Mouse (Mus musculus): ENCODE measurements at regions not wholly inside any gene's neighbourhood (a gene's known extent, or its start where the extent isn't known, plus 50 kb on each side); places are given as distances from the start of the nearest gene placed in this dataset.
"Not testable (repeated sequence)": the region's sequence is repeated elsewhere in the genome, so short reads cannot be mapped to it uniquely, and the experiment has no call there.

DNA sequence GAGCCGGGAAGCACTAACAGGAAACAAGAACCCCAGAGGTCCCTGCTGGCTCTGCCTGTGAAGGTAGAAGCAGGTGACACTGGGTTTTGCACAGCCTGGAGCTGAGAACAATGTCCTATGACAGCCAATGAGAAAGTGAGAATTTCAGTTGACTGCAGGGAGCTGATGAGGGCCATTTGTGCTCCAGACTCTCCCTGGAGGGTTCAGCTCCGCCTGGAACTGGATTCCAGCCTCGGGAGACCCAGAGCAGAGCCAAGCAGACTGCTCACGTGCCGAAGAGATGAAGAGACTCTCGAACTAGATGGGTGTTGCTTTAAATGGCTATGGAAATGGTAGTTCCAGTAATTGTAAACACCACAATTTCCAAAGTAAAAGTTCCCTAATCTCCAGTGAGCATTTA, 93.5 kb downstream of the Cand1 start:
- no peak for DNase-seq (ENCODE audit: low spot score)

DNA sequence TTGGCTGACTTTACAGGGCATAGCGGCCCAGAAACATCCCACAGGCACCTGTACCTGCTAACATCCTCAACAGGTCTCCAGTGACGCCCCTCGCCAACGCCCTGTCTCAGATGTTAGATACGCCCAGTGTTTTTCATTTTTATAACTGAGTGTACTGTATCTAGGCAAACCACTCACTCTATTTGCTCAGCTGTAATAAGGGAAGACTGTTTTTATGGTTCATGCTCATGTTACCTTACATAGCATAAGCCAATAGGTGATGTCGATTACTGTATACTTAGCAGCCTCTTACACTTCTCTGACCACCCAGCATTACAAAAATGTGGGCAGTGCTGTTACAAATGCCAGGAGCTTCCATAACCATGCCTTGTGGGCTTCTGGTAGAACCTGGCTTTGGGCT, 97.0 kb downstream of the Cand1 start:
- no peak for DNase-seq (ENCODE audit: low spot score)

DNA sequence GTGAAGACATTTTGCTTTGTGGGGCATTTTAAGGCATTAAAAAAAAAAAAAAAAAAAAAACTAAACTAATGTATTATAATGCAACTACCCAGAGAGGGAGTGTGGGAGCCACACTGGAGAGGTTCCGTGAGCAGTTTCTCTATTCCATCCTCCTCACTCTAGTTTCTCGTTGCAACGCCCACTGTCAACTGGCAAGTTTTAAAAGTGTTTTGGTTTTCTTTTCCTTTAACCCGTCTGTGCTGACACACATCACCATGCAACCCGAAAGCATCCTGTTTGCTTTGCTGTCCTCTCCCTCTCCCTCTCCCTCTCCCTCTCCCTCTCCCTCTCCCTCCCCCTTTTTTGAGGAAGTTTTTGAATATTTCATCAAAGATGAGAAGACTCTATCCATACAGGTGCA, 97.5 kb downstream of the Cand1 start:
- no peak for DNase-seq (ENCODE audit: low spot score)

DNA sequence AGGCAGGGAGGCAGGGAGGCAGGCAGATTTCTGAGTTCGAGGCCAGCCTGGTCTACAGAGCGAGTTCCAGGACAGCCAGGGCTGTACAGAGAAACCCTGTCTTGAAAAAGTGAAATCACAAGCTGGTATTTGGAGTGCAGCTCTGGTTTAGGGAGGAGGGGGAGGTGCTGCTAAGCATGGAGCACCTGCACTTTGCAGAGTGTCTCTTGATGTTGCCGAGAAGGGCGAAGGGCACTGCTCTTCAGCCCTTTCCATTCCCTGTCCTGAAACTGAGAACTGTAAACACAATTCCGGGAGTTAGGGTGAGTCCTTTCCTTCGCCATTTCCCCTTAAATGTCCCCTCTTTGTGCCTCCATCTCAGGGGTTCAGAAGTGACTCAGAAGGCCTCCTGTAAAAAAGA, 101.6 kb downstream of the Cand1 start:
- DNase-seq (ENCODE audit: low spot score): no peak

DNA sequence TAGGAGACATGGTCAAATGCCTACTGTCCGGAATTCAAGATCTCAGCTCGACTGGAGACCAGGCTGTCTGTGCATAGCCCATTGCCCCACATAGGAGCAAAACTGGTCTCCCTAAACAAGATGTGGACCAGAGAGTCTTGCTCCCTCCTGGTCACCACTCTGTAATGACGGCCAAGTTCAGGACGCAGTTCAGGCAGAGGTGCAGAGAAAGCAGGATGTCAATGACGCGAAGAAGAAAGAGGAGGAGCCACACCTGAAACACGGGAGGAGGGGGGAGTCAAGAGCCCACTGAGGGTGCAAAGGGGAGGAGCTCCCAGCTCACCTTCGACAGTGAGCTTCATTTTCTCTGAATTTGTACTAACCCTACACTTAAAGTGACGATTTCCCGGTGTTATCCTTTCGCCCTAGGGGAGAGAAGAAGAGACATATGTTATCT, 104.3 kb downstream of the Cand1 start:
- no peak for DNase-seq (ENCODE audit: low spot score)

DNA sequence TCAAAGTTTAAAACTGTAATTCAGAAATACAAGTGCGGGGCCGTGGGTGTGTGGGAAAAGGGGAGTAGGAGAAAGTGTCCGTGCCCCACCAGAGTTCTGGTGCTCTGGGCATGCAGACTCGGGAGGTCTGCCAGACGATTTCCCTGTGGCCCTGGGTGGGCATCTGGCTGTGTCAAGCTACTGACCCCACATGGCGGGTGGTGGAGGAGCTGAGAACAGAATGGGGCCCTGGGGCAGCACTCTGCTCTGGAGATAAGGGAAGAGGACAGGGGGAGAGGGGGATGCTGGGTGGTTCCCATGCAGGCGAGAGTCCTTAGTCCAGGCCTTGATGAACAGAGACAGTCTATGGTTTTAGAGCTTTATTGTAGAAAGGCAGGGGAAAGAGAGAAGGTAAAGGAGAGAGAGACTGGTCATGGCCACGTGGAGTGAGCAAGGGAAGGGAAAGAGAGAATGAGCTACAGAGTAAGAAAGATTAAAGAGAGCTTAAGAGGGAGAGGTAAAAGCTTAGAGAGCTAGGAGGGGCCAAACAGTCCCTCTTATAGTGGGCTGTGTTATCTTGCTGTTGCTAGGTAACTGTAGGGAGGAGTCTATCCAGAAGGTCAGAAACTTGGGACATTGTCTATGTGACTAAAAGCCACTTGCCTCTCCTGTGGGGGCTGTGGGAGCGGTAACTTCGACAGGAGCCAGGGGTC, 104.9 kb downstream of the Cand1 start:
- DNase-seq (ENCODE audit: low spot score): no peak

DNA sequence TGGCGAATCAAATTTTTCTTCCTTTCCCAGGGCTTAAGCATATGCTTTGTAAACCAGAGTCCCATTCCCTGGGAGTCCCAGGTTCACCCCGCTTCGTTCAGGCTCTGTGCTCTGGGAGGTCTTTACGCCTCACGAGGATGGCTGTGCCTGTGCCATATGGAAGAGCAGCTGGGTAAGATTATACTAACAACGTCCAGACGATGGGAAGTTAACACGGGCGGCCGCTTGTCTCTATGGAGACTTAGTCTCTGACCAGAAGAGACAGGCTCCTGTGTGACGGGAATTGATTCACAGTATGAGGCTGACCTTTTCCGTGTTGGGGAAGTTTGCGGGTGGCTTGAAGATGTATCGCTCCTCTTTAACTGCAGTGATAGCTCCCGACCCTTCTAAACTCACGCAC, 107.9 kb downstream of the Cand1 start:
- DNase-seq (ENCODE audit: low spot score): no peak

DNA sequence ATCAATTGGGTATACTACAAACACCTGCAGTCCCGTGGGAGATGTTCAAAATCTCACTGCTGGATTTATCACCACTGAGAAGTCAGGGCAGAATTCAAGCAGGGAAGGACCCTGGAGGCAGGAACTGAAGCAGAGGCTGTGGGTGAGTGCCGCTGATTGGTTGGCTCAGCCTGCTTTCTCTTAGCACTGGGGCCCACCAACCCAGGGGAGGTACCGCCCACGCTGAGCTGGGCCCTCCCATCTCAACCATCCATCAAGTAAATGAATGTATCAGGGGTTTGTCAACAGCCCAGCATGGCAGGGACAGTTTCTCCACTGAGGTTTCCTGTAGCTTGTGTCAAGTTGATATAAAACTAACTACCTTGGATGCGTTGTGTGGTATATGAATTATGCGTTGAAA, 109.2 kb downstream of the Cand1 start:
- no peak for DNase-seq (ENCODE audit: low spot score)

DNA sequence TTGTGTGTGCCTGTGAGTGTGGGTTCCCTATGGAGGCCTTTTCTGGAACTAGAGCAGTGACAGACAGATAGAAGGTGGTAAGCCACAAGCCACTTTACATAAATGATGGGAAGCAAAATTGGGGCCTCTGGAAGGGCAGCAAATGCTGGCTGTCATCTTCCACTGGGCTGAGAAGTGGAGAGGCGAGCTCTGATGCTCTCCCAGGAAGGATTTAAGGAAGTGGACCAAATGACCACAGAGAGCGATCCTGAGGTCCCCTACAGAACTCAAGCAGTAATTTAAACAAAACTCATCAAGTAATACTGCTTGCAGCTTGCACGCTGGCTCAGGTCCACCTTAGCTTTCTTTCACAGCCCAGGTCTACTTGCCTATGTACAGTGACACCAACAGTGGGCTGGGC, 111.8 kb downstream of the Cand1 start:
- DNase-seq (ENCODE audit: low spot score): no peak

DNA sequence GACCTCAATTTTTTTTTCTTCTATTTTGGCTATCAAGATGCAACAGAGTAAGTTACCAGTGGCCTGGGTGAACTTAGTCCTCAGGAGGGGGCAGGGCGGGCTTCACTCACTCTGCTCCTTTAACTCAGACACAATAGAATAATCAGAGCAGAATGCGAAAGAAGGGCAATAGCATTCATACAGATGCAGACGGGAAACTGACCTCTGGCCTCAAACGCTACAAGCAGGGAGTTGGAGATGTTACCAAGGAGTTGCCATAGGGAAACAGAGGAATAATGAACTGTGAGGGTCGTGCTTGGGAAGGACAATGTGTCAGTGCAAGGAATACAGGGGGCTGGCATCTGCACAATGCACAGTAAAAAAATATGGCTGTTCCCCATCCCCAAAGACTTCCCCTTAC, 116.3 kb downstream of the Cand1 start:
- DNase-seq (ENCODE audit: low spot score): no peak

DNA sequence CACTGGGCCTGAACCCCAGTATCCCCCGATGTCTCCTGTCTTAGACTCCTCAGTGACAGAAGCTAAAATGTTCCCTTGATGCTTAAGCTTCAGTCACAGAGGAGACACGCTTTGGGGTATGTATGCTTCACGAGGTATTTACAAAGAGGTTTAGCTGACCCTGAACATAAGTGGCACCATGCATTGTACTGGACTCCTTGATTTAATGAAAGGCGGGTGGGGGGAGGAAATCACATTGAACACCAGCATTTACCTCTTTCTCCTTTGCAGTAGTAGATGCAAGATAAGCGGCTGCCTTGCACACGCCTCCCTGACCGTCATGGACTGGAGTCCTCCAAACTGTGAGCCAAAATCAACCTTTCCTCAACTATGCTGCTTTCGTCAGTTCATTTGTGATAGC, 117.5 kb downstream of the Cand1 start:
- DNase-seq (ENCODE audit: low spot score): no peak

DNA sequence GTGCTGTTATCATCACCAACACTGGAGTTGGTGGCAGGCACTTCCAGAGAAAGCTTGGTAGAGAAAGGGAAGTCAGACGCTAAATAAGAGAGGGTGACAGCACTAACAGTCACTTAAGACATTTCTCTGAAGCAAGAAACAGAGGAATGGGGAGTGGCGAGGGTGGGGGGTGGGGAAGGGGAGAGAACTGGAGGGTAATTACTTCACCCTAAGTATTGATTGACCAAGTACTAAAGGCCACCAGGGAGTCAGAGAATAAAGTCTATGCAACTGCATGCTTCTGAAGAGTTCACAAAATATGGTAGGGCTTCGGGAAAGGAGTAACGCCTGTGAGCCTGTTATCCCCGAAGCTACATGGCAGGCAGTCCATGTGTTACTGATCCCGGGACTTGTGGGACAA, 118.3 kb downstream of the Cand1 start:
- no peak for DNase-seq (ENCODE audit: low spot score)

DNA sequence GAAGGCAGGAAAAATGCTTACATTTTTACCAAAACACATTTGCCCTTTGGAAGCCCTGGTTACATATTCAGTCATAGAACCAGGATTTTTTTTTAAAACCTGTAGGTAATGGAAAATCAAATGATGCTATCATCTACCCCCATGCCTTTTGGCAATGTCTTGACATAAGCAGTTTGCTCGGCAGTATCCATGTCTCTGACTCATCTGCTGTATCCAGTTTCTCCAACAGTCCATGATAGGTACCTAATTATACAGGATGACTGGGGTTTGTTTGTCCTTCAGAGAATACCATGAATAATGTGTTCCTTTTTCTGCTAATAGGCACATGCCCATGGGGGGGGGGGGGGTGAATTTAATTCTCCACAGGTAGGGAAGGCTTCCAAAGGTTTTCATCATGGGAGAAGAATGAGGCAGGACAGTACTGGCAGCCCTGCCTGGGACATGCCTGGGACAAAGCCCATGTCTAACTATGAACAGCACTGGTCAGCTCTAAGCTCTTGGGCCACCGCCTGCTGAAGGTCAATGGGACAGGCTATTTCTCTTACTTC, 122.9 kb downstream of the Cand1 start:
- no peak for DNase-seq (ENCODE audit: low spot score)

DNA sequence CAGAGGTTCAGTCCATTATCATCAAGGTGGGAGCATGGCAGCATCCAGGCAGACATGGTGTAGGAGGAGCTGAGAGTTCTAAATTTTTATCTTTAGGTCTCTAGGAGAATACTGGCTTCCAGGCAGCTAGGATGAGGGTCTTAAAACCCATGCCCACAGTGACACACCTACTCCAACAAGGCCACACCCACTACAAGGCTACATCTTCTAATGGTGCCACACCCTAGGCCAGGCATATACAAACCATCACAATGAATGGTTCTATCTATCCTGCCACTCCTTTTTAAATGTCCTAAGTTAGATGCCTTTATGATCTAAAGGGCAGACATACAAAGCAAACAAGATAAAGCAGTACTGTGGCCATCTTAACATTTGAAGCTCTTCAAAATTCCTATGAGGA, 124.7 kb downstream of the Cand1 start:
- DNase-seq (ENCODE audit: low spot score): not testable (repeated sequence)

DNA sequence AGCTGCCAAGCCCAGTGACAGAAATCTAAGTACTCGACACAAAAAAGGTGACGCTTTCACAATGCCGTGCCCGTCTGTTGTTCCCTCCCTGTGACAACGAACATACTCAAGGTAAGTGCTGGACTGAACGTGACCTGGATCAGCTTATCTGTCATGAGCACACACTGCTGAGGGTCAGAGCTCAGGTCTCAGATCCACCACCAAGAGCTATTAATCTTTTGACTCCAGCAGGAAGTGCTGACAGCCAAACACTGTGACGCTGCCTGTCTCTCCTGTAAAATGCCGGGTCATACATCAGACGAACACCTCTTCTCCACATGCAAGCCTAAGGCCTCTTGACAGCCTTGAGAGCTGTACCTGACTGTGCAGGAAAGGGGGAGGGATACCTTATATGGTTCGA, 125.2 kb downstream of the Cand1 start:
- DNase-seq (ENCODE audit: low spot score): no peak

DNA sequence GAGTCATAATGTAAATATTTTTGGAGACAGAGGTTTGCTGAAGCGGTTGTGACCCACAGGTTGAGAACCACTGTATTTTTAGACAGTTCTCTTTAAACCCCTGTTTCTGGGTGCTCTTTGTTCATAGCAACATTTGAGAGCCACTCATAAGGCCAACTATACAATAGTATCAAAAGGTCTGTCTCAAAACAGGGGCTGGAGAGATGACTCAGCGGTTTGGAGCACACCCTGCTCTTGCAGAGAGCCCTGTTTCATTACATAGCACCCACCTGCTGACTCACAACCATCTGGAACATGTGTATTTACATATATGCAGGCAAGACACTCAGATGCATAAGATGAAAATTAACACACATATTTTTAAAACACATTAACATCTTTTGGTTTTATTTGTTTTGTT, 128.0 kb downstream of the Cand1 start:
- DNase-seq (ENCODE audit: low spot score): no peak

DNA sequence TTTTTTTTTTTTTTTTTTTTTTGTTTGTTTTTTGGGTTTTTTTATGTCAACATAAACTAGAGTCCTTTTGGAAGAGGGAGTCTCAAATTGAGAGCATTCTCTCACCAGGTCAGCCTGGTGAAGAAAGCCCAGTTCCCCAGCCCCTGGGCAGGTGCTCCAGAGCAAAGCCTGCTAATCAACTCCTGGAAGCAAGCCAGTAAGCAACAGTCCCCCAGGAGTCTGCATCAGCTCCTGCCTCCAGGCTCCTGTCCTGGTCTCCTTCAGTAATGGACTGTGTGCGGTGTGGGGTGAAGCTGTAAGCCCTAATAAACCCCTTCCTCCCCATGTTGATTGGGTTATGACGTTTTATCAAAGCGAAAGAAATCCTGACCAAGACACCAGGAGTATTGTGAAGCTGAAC, 128.4 kb downstream of the Cand1 start:
- no peak for DNase-seq (ENCODE audit: low spot score)

DNA sequence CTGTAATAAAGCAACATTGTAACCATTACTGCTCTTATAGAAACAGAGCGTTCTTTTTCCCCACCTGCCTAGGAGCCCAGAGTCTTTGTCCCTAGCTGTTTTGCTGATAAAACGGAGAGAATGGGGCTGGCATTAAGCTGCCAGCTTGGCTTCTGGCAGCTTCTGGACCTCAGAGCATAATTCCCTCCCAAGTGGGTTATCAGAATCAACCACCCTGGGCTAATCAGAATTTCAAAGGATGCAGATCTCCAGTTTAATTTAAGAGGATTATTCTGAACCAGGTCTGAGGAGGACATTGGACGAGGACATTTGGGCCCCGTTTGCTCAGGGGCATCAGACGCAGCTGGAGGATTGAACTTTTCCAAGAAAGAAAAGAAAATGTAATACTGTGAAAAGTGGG, 129.2 kb downstream of the Cand1 start:
- DNase-seq (ENCODE audit: low spot score): no peak

DNA sequence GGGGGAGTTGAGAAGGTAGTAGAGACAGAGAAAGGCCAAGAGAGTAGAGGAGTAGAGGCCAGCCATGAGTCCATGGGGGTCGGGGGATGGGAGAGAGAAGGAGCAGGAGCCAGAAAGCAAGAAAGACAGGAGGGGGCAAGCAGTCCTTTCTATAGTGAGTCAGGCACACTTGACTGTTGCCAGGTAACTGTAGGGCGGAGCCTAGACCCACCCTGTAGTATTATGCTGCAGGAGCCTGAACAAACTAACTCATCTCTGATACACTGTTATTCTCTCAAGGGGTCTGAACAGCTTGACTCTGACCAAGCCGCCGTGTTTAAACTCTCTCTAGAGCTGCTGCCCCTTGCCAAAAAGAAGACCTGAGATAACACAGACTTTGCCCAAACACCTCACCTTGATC, 130.6 kb downstream of the Cand1 start:
- no peak for DNase-seq (ENCODE audit: low spot score)

DNA sequence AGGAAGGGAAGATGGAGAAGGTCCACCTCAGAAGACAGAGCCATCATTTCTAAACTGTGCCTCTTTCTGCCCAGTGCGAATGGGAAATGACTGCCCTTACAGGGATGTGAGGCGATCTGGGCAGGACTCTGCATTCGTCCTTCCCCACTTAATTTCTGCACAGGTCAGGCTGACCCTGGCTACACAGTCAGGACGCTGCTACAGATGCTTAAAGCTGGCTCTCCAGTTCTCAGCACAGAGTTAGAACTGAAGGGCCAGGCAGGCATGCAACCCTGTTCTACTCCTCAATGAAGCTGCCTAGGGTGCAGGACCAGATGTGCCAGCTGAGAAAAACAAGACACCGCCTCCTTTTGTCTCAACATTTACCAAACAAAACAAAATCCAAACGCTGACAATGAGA, 132.1 kb downstream of the Cand1 start:
- no peak for DNase-seq (ENCODE audit: low spot score)

DNA sequence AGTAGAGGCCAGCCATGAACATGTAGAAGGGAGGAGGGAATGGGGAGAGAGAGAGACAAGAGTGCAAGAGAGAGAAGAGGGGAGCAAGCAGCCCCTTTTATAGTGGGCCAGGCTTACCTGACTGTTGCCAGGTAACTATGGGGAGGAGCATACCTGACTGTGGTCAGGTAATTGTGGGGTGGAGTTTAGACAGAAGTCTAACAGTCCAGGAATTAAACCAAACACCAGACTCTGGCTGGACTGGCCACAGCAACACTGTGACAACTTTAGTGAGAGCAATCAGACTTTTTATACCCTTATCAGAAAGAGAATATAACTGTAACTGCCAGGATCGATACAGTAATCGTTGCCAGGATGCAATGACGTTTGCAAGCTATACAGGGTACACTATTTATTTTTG, 133.8 kb downstream of the Cand1 start:
- DNase-seq (ENCODE audit: low spot score): no peak

DNA sequence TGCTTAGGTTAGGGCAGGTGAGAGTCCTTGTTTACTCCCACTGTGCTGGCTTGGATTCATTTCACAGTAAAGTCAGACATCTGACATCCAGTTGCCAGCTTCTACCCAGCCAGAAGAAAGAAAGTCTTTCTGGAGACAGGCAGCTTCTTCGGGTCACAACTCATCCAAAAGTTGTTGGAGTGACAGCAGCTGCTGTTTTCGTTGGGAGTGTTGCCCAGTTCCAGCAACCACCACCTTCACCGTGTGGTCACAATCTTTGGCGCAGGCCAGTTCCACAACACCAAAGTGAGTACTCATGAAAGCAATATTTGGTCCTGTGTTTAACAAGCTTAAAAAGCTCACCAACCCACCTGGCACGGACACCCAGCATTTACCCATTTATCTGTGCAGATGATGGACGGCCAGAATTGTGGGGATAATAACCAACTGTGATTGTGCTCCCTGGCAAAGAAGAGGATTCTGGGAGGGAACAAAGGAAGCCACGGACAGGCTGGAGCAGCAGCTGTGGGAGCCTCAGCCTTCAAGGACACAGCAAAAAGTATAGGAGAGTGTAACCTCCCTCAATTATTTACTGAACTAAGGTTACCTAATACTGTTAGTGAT, 134.5 kb downstream of the Cand1 start:
- no peak for DNase-seq (ENCODE audit: low spot score)

DNA sequence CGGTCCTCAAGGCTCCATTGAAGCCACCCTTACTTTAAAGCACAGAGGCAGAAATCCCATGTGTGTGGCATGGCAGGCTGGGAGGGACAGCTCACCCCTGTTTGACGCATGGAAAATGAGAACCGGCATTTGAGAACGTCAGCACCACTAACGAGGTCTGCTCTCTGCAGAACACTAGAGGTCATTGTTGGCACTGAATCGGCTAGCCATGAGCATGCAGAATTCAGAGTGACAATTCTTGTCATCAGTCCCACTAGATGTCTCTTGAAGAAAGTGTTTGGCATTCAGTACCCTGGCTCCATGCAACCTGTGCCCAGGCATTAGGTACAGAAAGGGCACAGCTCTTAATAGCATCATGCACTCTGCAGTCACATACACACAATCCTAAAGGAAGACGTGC, 139.3 kb downstream of the Cand1 start:
- DNase-seq (ENCODE audit: low spot score): no peak

All from ovary, postnatal 14 days (tissue).